Mouse (Mus musculus) limb, embryonic 10.5 days (tissue): ENCODE results near the gene Ccdc88c. TPM values are rescaled to one million over a fixed set of nuclear protein-coding genes. Genes with fewer than 3 reads are reported as not detected.

Source experiments
- DNase-seq: peaks from one replicate; pipeline ENCODE4 v3.0.0-alpha.2; 2017; ENCODE audit warnings: low spot score
- H3K27ac ChIP-seq: fragments of 300-500 bp; sonication (generic); 2 replicates; pipeline ENCODE4 v1.5.1; 2016; ENCODE audit warnings: mild to moderate bottlenecking
- H3K27me3 ChIP-seq: fragments of 300-500 bp; sonication (generic); 2 replicates; pipeline ENCODE4 v1.6.1; 2016; ENCODE audit warnings: low read depth, mild to moderate bottlenecking; ENCODE audit not compliant: poor library complexity, severe bottlenecking
- H3K36me3 ChIP-seq: fragments of 300-500 bp; sonication (generic); 2 replicates; pipeline ENCODE4 v1.6.1; 2016; ENCODE audit warnings: mild to moderate bottlenecking, moderate library complexity
- H3K4me1 ChIP-seq: fragments of 300-500 bp; sonication (generic); 2 replicates; pipeline ENCODE4 v1.6.1; 2016
- H3K4me3 ChIP-seq: fragments of 300-500 bp; sonication (generic); 2 replicates; pipeline ENCODE4 v1.5.1; 2016; ENCODE audit warnings: mild to moderate bottlenecking, moderate library complexity
- H3K9me3 ChIP-seq: fragments of 300-500 bp; sonication (generic); replicated peaks from 2 replicates; pipeline ENCODE4 v1.6.1; 2016; ENCODE audit warnings: mild to moderate bottlenecking
- WGBS: fragments of 180-500 bp; shearing (Covaris S2); methylation state at CpG from one replicate; pipeline ENCODE4 v1.1.7; 2016; 5-methylcytosine and 5-hydroxymethylcytosine counted together
- microRNA counts: library from miRNA; unstranded; fragments of <30 nt; microRNA quantifications from one replicate; lab custom pipeline; 2017
- microRNA-seq: library from miRNA; unstranded; fragments of <30 nt; microRNA quantifications from one replicate; pipeline ENCODE4, GENCODE M21; 2017
- polyA plus RNA-seq: library from polyadenylated mRNA; unstranded; fragments of >200 nt; fragmentation: Nextera tagmentation; extraction: Ambion mirVana; gene quantifications from 2 replicates; pipeline ENCODE4 v1.2.1, GENCODE M21; 2016

The Ccdc88c gene
- polyA plus RNA-seq, 1 experiment from 2014 or later = 5.1 TPM

DNA sequence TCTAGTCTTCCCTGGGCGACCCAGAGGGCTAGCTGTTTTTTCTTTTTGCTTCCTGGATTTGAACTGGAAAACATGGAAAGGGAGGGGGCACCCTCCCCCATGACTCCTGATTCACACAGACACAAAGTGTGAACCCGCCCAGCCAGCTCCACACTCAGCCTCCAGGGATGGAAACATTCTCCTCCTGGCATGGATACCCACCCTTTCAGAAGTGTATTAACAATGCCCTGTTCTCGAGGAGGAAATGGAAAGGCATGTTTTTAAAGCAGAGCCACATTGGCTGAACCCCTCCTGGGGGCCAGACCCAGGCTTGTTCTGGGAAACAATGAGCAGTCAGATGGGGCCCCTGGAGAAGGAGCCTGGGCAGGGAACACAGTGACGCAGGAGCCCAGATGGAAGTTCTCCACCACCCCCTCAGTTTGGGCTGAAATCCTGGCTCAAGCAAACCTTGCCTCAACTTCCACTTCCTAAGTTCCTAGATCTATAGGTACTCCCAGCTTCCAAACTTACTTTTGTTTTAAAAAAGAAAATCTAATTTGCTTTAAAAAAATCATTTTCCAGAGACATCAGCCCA lies 160.7 kb downstream of the Ccdc88c start:
- no peak for DNase-seq
- H3K4me1 ChIP-seq = no peaks in the 10 kb centered on the region
- no peaks in the 10 kb centered on the region for H3K36me3 ChIP-seq
- no peak overlapping the region for H3K4me3 ChIP-seq
- H3K27me3 ChIP-seq = no peaks in the 10 kb centered on the region
- H3K27ac ChIP-seq = no peak overlapping the region
- H3K9me3 ChIP-seq = no peaks in the 10 kb centered on the region
- 73% methylated on average over 4 of the region's 4 CpGs for whole genome bisulfite sequencing

- 94% methylated on average over 8 of the region's 8 CpGs for WGBS
- Histone ChIP-seq H3K4me1 (no peaks in the 10 kb centered on the region), H3K36me3 (no peaks in the 10 kb centered on the region), H3K27me3 (no peaks in the 10 kb centered on the region), H3K9me3 (no peaks in the 10 kb centered on the region), H3K27ac (no peak overlapping the region), H3K4me3 (no peak overlapping the region)
- DNase-seq = no peak
Measured at GRCm38 (mm10) chr12:100867097-100867496, 161.8 kb downstream of the Ccdc88c start.

DNA sequence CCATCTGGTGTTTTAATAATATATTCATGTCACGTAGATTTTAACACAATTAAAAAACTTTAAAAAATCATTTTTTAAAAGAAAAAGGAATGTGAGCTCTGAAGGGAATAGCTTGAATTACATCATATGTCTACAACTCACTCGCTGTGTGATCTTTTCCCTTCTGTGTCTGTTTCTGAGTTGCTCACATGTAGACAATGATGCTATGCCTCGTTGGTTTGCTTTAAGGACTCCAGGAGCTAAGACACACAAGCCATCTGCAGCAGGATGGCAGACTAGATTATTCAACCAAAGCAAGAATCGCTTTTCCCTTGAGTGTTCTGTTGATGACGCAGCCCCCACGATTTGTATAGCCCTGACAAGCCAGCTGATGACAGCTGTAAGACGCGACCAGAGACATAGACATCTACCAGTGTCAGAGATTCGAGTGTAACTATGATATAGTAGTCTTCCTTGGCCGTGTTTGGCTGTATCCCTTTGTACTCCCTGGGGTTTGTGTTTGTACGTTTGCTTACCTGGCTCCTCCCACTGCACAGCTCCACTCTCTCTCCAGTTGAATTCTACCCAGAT lies 163.3 kb downstream of the Ccdc88c start:
- H3K4me3 ChIP-seq = no peak overlapping the region
- no peak for DNase-seq
- H3K9me3 ChIP-seq = no peaks in the 10 kb centered on the region
- H3K27ac ChIP-seq = no peak overlapping the region
- no peaks in the 10 kb centered on the region for H3K4me1 ChIP-seq
- WGBS = 82% methylated on average over 11 of the region's 11 CpGs
- H3K27me3 ChIP-seq = no peaks in the 10 kb centered on the region
- no peaks in the 10 kb centered on the region for H3K36me3 ChIP-seq

DNA sequence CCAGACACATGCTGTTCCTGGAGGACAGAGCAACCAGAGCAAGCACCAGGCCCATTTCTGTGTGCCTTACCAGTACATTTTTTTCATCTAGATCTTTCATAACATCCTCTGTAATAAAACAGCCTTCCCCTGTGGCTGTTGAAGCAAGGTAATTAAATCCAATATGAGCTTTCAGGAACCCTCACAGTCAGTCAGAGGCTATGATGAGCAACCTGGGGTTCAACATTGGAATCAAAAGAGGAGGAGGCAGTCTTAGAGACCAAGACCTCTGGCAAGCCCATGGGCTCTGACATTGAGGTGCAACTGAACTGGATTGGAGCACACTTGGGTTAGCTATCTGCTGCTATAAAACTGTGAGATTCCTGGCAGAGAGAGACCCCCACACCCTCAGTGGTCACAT lies 163.8 kb downstream of the Ccdc88c start:
- H3K4me1 ChIP-seq = no peaks in the 10 kb centered on the region
- H3K27ac ChIP-seq = no peak overlapping the region
- H3K9me3 ChIP-seq = no peaks in the 10 kb centered on the region
- H3K36me3 ChIP-seq = no peaks in the 10 kb centered on the region
- DNase-seq = no peak
- H3K27me3 ChIP-seq = no peaks in the 10 kb centered on the region
- no peak overlapping the region for H3K4me3 ChIP-seq

- DNase-seq = no peak
- Histone ChIP-seq H3K4me1 (no peaks in the 10 kb centered on the region), H3K27me3 (no peaks in the 10 kb centered on the region), H3K27ac (no peak overlapping the region), H3K36me3 (no peaks in the 10 kb centered on the region), H3K9me3 (no peaks in the 10 kb centered on the region), H3K4me3 (no peak overlapping the region)
- 97% methylated on average over 3 of the region's 3 CpGs for WGBS
Measured at GRCm38 (mm10) chr12:100862856-100863446, 165.9 kb downstream of the Ccdc88c start.

- no peaks in the 10 kb centered on the region for H3K9me3 ChIP-seq
- no peak overlapping the region for H3K4me3 ChIP-seq
- 94% methylated on average over 3 of the region's 3 CpGs for WGBS
- H3K36me3 ChIP-seq = no peaks in the 10 kb centered on the region
- peaks cover 3% of the 10 kb centered on the region; the same call in 1 of the 2 replicates for H3K4me1 ChIP-seq
- no peak for DNase-seq
- H3K27me3 ChIP-seq = no peaks in the 10 kb centered on the region
- H3K27ac ChIP-seq = no peak overlapping the region
Measured at GRCm38 (mm10) chr12:100862272-100862671, 166.6 kb downstream of the Ccdc88c start.

MicroRNAs within 50 kb of the gene (microRNA counts, 519-probe panel; counts per million panel counts)
- microRNA mmu-miR-1190 (lab: Ali Mortazavi, UCI) = 684 counts per million, percentile 72 among the panel's probes with 10 or more counts

Small RNA genes lying within 50 kb of the gene (microRNA-seq; reads per million reads assigned to microRNA genes)
- gene Mir1190 = not detected

Other genes starting within 250 kb of the Ccdc88c start
- 0.10 and 0.41 TPM in 2 replicates for gene Dglucy, start 250.0 kb downstream of the Ccdc88c start, polyA plus RNA-seq
- 0.23 and 0.30 TPM in 2 replicates for gene Gpr68, start 120.9 kb downstream of the Ccdc88c start, polyA plus RNA-seq
- 59.1 and 63.1 TPM in 2 replicates for gene Ppp4r3a, start 54.6 kb upstream of the Ccdc88c start, polyA plus RNA-seq